In genomic region chr7:40086236-40086635, GRCm38 (mm10) we compare ENCODE assay signal across 10 mouse cellular contexts.
A peak's percentile ranks its signal among the peaks of the same experiment; 100 is the strongest.
DNase-seq lines count a peak whose midpoint lies in the region; ATAC-seq and TF ChIP-seq lines count a peak whose summit lies in the region.
"Had no signal": no experiment of that assay in that cellular context is flagged by ENCODE, and none has a peak within 500 bp of the region (broad histone marks: within the 10 kb centered on the region; RNA-seq: fewer than 3 reads in every experiment).

No protein-coding gene starts in this region.

- intact Hi-C loops in heart, postnatal 14 days (cut with DNase I), result loop anchor here (1.0 kb wide), 1 partner anchor 187 kb away; no protein-coding TSS in a partner anchor

- peak; percentile 8 to 26 for DNase-seq in heart, postnatal 14 days
- DNase-seq in heart, adult 9 months (ENCODE audit: low spot score in 2 of 2), result no peak
- peak; percentile 12 for DNase-seq in midbrain, postnatal 0 days (ENCODE audit: low spot score)
- peak; percentile 36 for DNase-seq in adrenal gland, postnatal 25 days
- DNase-seq in lung, postnatal 36 days, result peak; percentile 2
- DNase-seq in cerebellum, adult 2 months, result no peak
- DNase-seq in ovary, postnatal 10 days (ENCODE audit: low spot score), result no peak

- no peak overlapping the region for H3K4me2 ChIP-seq in midbrain, postnatal 0 days (ENCODE audit: low read depth, low read length, poor library complexity, severe bottlenecking)
- no peak overlapping the region for H3K4me2 ChIP-seq in midbrain, embryonic 16.5 days (ENCODE audit: low read length)
- H3K4me2 ChIP-seq: embryonic facial prominence, embryonic 13.5 days had no signal

- H3K27me3 ChIP-seq in midbrain, postnatal 0 days (ENCODE audit: insufficient read depth, low read length), result no peaks in the 10 kb centered on the region
- no peaks in the 10 kb centered on the region for H3K27me3 ChIP-seq in midbrain, embryonic 16.5 days (ENCODE audit: control insufficient read depth, insufficient read depth, low read depth, low read length)
- H3K27me3 ChIP-seq in cerebellum, adult 2 months (ENCODE audit: control insufficient read depth, insufficient read depth, low read length), result no peaks in the 10 kb centered on the region
- H3K27me3 ChIP-seq: embryonic facial prominence, embryonic 13.5 days had no signal

- H3K4me1 ChIP-seq in midbrain, postnatal 0 days (ENCODE audit: insufficient read depth, low read length), result no peaks in the 10 kb centered on the region
- no peaks in the 10 kb centered on the region for H3K4me1 ChIP-seq in midbrain, embryonic 16.5 days (ENCODE audit: control insufficient read depth, insufficient read depth, low read length)
- no peaks in the 10 kb centered on the region for H3K4me1 ChIP-seq in cerebellum, adult 2 months (ENCODE audit: control insufficient read depth, insufficient read depth, low read length)
- H3K4me1 ChIP-seq: embryonic facial prominence, embryonic 13.5 days had no signal

- no peak overlapping the region for H3K27ac ChIP-seq in midbrain, postnatal 0 days (ENCODE audit: low read depth, low read length)
- no peak overlapping the region for H3K27ac ChIP-seq in midbrain, embryonic 16.5 days (ENCODE audit: low read length)
- H3K27ac ChIP-seq in cerebellum, adult 2 months (ENCODE audit: insufficient read depth, low read length), result no peak overlapping the region
- H3K27ac ChIP-seq: embryonic facial prominence, embryonic 13.5 days; macrophage had no signal

- 56% methylated on average over 2 of the region's 2 CpGs for WGBS in midbrain, postnatal 0 days
- WGBS in midbrain, embryonic 16.5 days, result 51% methylated on average over 2 of the region's 2 CpGs
- WGBS in cerebellum, adult 2 months, result 58% methylated on average over 2 of the region's 2 CpGs

- H3K36me3 ChIP-seq in midbrain, postnatal 0 days (ENCODE audit: insufficient read depth, low read length), result no peaks in the 10 kb centered on the region
- H3K36me3 ChIP-seq in midbrain, embryonic 16.5 days (ENCODE audit: control insufficient read depth, insufficient read depth, low read length), result no peaks in the 10 kb centered on the region
- H3K36me3 ChIP-seq: embryonic facial prominence, embryonic 13.5 days had no signal

- peak; percentile 56 for TF ChIP-seq CTCF in midbrain, postnatal 0 days (IDR thresholded peaks at IDR 0.05)
- no peak for TF ChIP-seq CTCF in cerebellum, adult 2 months (IDR thresholded peaks at IDR 0.05; ENCODE audit: borderline replicate concordance, insufficient read depth, low read depth, low read length)

- no peak overlapping the region for H3K4me3 ChIP-seq in midbrain, postnatal 0 days (ENCODE audit: low read depth, low read length)
- no peak overlapping the region for H3K4me3 ChIP-seq in midbrain, embryonic 16.5 days (ENCODE audit: low read depth, low read length)
- H3K4me3 ChIP-seq in cerebellum, adult 2 months (replicated peaks; ENCODE audit: insufficient read depth, low read depth, low read length), result no peak overlapping the region
- H3K4me3 ChIP-seq: embryonic facial prominence, embryonic 13.5 days had no signal

- no peaks in the 10 kb centered on the region for H3K9me3 ChIP-seq in midbrain, postnatal 0 days (ENCODE audit: low read length)
- H3K9me3 ChIP-seq in midbrain, embryonic 16.5 days (replicated peaks; ENCODE audit: control insufficient read depth, low read length, poor library complexity, severe bottlenecking), result no peaks in the 10 kb centered on the region
- H3K9me3 ChIP-seq: embryonic facial prominence, embryonic 13.5 days had no signal

- no peak for ATAC-seq in midbrain, postnatal 0 days (ENCODE audit: low FRiP score)
- ATAC-seq in midbrain, embryonic 16.5 days, result no peak

- TF ChIP-seq POLR2A in cerebellum, adult 2 months (IDR thresholded peaks at IDR 0.05; ENCODE audit: borderline replicate concordance, insufficient read depth, low read length), result no peak

- no peak overlapping the region for H3K9ac ChIP-seq in midbrain, postnatal 0 days (replicated peaks; ENCODE audit: low read length, poor library complexity, severe bottlenecking)
- H3K9ac ChIP-seq in midbrain, embryonic 16.5 days (ENCODE audit: low read depth, low read length), result no peak overlapping the region
- H3K9ac ChIP-seq: embryonic facial prominence, embryonic 13.5 days had no signal

Comparison
In these comparisons a context has a peak if more than half of its experiments do, and no peak if none do; other contexts are left out.
1. DNase-seq: peak in heart, postnatal 14 days (2 of 2), midbrain, postnatal 0 days (single experiment), adrenal gland, postnatal 25 days (single experiment) and lung, postnatal 36 days (single experiment); none in heart, adult 9 months (0 of 2), cerebellum, adult 2 months (0 of 2) and ovary, postnatal 10 days (single experiment).